Mouse (Mus musculus) liver, postnatal 0 days (tissue): ENCODE measurements at regions not wholly inside any gene's neighbourhood (a gene's known extent, or its start where the extent isn't known, plus 50 kb on each side); places are given as distances from the start of the nearest gene placed in this dataset.

Experiments used
- CTCF ChIP-seq: sonication (generic); IDR thresholded peaks from 2 replicates; pipeline ENCODE4 v1.5.1; 2016; ENCODE audit warnings: antibody characterized with exemption, low read depth
- EP300 ChIP-seq: IDR thresholded peaks from 2 replicates; pipeline ENCODE4 v1.6.1; 2016; ENCODE audit warnings: antibody characterized with exemption, low read depth, mild to moderate bottlenecking

- TF ChIP-seq CTCF (no peak), EP300 (no peak)
Measured at GRCm38 (mm10) chr6:102977122-102977521, 404.2 kb upstream of the Cntn3 start.
